Mouse (Mus musculus): ENCODE results near the gene Smad1. TPM values are rescaled to one million over a fixed set of nuclear protein-coding genes. Genes with fewer than 3 reads are reported as not detected.

Gene Smad1
- polyA plus RNA-seq, 1 experiment from 2014 or later: 50.3 TPM

DNA sequence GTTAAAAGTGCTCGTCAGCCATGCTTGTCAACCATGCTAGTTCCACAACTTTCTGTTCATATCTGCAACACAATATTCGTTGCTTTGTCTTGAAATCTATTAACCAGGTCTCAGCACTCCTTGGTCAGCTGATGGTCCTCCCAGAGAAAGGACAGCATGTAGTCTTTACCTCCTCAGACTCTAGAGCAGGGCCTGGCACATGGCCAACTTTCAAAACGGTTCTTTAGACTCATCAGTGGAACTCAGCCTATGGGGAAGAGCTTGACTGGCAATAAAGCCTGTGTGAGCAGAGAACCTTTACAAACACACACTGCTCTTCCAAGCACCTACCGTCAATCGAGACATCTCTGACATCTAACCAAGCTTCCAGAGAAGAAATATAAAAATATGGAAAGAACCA lies 109.7 kb downstream of the Smad1 start:
- Histone ChIP-seq H3K4me1 (ENCODE audit: control insufficient read depth, insufficient read depth, low read length) (peaks cover 10% of the 10 kb centered on the region; the same call in 1 of the 2 replicates), H3K9me3 (ENCODE audit: control insufficient read depth, low read length) (no peaks in the 10 kb centered on the region), H3K36me3 (ENCODE audit: control insufficient read depth, insufficient read depth, low read length) (no peaks in the 10 kb centered on the region), H3K4me2 (replicated peaks; ENCODE audit: low read depth, low read length) (no peak overlapping the region), H3K4me3 (ENCODE audit: low read length) (no peak overlapping the region), H3K27me3 (ENCODE audit: control insufficient read depth, insufficient read depth, low read length) (no peaks in the 10 kb centered on the region), H3K27ac (ENCODE audit: low read depth, low read length) (no peak overlapping the region), H3K9ac (ENCODE audit: low read depth, low read length) (no peak overlapping the region)
- ATAC-seq (ENCODE audit: low FRiP score, low TSS enrichment): no peak
- WGBS: 72% methylated on average over 5 of the region's 5 CpGs

DNA sequence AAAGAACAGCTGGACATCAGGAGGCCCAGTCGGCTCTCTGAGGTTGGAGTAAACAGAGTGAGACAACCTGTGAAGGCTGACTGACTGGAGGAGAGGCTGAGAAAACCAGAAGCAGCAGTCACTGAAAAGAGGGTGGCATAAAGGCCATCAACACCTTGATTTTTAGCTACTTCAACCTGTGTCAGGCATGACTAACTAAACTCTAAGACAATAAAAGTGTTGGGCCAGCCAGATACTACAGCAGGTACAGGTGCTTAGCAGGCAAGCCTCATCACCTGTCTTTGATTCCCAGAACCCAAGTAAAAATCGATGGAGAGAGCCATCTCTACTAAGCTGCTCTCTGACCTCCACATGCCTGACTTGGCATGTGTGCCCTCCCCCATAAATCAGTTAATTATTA lies 110.6 kb downstream of the Smad1 start:
- WGBS: 50% methylated on average over 2 of the region's 2 CpGs
- H3K9ac ChIP-seq (ENCODE audit: low read depth, low read length): no peak overlapping the region
- no peak for ATAC-seq (ENCODE audit: low FRiP score, low TSS enrichment)
- H3K36me3 ChIP-seq (ENCODE audit: control insufficient read depth, insufficient read depth, low read length): no peaks in the 10 kb centered on the region
- H3K4me2 ChIP-seq (replicated peaks; ENCODE audit: low read depth, low read length): no peak overlapping the region
- no peaks in the 10 kb centered on the region for H3K9me3 ChIP-seq (ENCODE audit: control insufficient read depth, low read length)
- no peak overlapping the region for H3K27ac ChIP-seq (ENCODE audit: low read depth, low read length)
- no peaks in the 10 kb centered on the region for H3K27me3 ChIP-seq (ENCODE audit: control insufficient read depth, insufficient read depth, low read length)
- peaks cover 9% of the 10 kb centered on the region; the same call in 1 of the 2 replicates for H3K4me1 ChIP-seq (ENCODE audit: control insufficient read depth, insufficient read depth, low read length)
- no peak overlapping the region for H3K4me3 ChIP-seq (ENCODE audit: low read length)

Other genes starting within 250 kb of the Smad1 start
- gene 1700011L22Rik, start 150.9 kb downstream of the Smad1 start, polyA plus RNA-seq (2014; fragmentation: Nextera tagmentation; extraction: Ambion mirVana): not detected in 2 replicates
- gene Mmaa, start 104.6 kb downstream of the Smad1 start, polyA plus RNA-seq (2014; fragmentation: Nextera tagmentation; extraction: Ambion mirVana): 10.5 and 11.6 TPM in 2 replicates
- 17.6 and 30.9 TPM in 2 replicates for gene Otud4, start 240.1 kb upstream of the Smad1 start, polyA plus RNA-seq (2014; fragmentation: Nextera tagmentation; extraction: Ambion mirVana)

All from kidney, embryonic 14.5 days (tissue).